Comparison of ENCODE assay signal across 22 mouse cellular contexts in genomic region chr14:20561897-20562296, GRCm38 (mm10).
"Had no signal": no experiment of that assay in that cellular context is flagged by ENCODE, and none has a peak within 500 bp of the region (broad histone marks: within the 10 kb centered on the region; RNA-seq: fewer than 3 reads in every experiment).

No protein-coding gene starts in this region.

- H3K4me1 ChIP-seq: heart, embryonic 12.5 days; hindbrain, embryonic 10.5 days; hindbrain, embryonic 12.5 days; intestine, embryonic 15.5 days; limb, embryonic 10.5 days; limb, embryonic 12.5 days; liver, embryonic 15.5 days had no signal

- H3K27ac ChIP-seq: gastrocnemius, adult 2 months; heart, adult 2 months; hindbrain, embryonic 10.5 days; hindbrain, embryonic 12.5 days; hindbrain, embryonic 14.5 days; intestine, embryonic 15.5 days; layer of hippocampus, adult 2 months; left cerebral cortex, adult 2 months; limb, embryonic 10.5 days; limb, embryonic 12.5 days; liver, embryonic 13.5 days; liver, embryonic 15.5 days had no signal

- H3K4me3 ChIP-seq: gastrocnemius, adult 2 months; heart, adult 2 months; heart, embryonic 12.5 days; hindbrain, embryonic 10.5 days; hindbrain, embryonic 12.5 days; intestine, embryonic 15.5 days; layer of hippocampus, adult 2 months; left cerebral cortex, adult 2 months; limb, embryonic 10.5 days; limb, embryonic 12.5 days; liver, embryonic 13.5 days; liver, embryonic 15.5 days had no signal

- DNase-seq: gastrocnemius, adult 2 months; gastrocnemius, postnatal 25 days; heart, adult 2 months; heart, postnatal 10 days; heart, postnatal 4 days; kidney, adult 18-20 months; kidney, adult 8-10 months; kidney, postnatal 10 days; kidney, postnatal 25 days; kidney, postnatal 4 days; liver; liver, embryonic 13.5 days had no signal

- H3K9me3 ChIP-seq: heart, embryonic 12.5 days; hindbrain, embryonic 10.5 days; hindbrain, embryonic 12.5 days; intestine, embryonic 15.5 days; limb, embryonic 10.5 days; limb, embryonic 12.5 days; liver, embryonic 13.5 days; liver, embryonic 15.5 days had no signal

- H3K9ac ChIP-seq: heart, embryonic 12.5 days; hindbrain, embryonic 12.5 days; hindbrain, embryonic 14.5 days; intestine, embryonic 15.5 days; limb, embryonic 12.5 days; liver, embryonic 13.5 days; liver, embryonic 15.5 days had no signal

- H3K27me3 ChIP-seq: heart, embryonic 12.5 days; hindbrain, embryonic 12.5 days; intestine, embryonic 15.5 days; limb, embryonic 12.5 days; liver, embryonic 15.5 days had no signal
